Mouse (Mus musculus) stomach, postnatal 0 days (tissue): ENCODE data around the gene Trim26. TPM values are rescaled to one million over a fixed set of nuclear protein-coding genes. Genes with fewer than 3 reads are reported as not detected.
A peak's percentile ranks its signal among the peaks of the same experiment; 100 is the strongest.
"Not testable (repeated sequence)": the region's sequence is repeated elsewhere in the genome, so short reads cannot be mapped to it uniquely, and the experiment has no call there.

Source experiments
- ATAC-seq: fragments of 200-750 bp; cut with Nextera tagmentation; 2 replicates; pipeline ENCODE4 v1.8.0; 2017; ENCODE audit not compliant: low FRiP score, low TSS enrichment
- DNase-seq: peaks from one replicate; pipeline ENCODE4 v3.0.0-alpha.2; 2016; ENCODE audit warnings: low spot score
- H3K27ac ChIP-seq: fragments of 300-500 bp; sonication (generic); replicated peaks from 2 replicates; pipeline ENCODE4 v1.5.1; 2014; ENCODE audit warnings: mild to moderate bottlenecking, control low read depth
- H3K27me3 ChIP-seq: fragments of 300-500 bp; sonication (generic); 2 replicates; pipeline ENCODE4 v1.6.1; 2014; ENCODE audit warnings: low read length; ENCODE audit not compliant: control insufficient read depth, insufficient read depth
- H3K36me3 ChIP-seq: fragments of 300-500 bp; sonication (generic); 2 replicates; pipeline ENCODE4 v1.6.1; 2014; ENCODE audit warnings: low read length, mixed read lengths; ENCODE audit not compliant: control insufficient read depth, insufficient read depth
- H3K4me1 ChIP-seq: fragments of 300-500 bp; sonication (generic); replicated peaks from 2 replicates; pipeline ENCODE4 v1.6.1; 2014; ENCODE audit warnings: antibody characterized with exemption; ENCODE audit not compliant: control insufficient read depth, insufficient read depth
- H3K4me2 ChIP-seq: fragments of 300-500 bp; sonication (generic); replicated peaks from 2 replicates; pipeline ENCODE4 v1.6.1; 2014; ENCODE audit warnings: low read depth, mild to moderate bottlenecking, control low read depth, moderate library complexity
- H3K4me3 ChIP-seq: fragments of 300-500 bp; sonication (generic); 2 replicates; pipeline ENCODE4 v1.5.1; 2014; ENCODE audit warnings: low read depth, low read length, control low read depth
- H3K9ac ChIP-seq: fragments of 300-500 bp; sonication (generic); 2 replicates; pipeline ENCODE4 v1.6.1; 2014; ENCODE audit warnings: mild to moderate bottlenecking, low read length, control low read depth, mixed read lengths
- H3K9me3 ChIP-seq: fragments of 300-500 bp; sonication (generic); 2 replicates; pipeline ENCODE4 v1.6.1; 2016; ENCODE audit warnings: low read length; ENCODE audit not compliant: control insufficient read depth
- CTCF ChIP-seq: IDR thresholded peaks from 2 replicates; pipeline ENCODE4 v1.5.1; 2016; ENCODE audit warnings: antibody characterized with exemption, low read depth, mild to moderate bottlenecking, moderate library complexity
- EP300 ChIP-seq: optimal IDR thresholded peaks from 2 replicates; pipeline ENCODE3; 2016; ENCODE audit warnings: antibody characterized with exemption
- WGBS: fragments of 180-500 bp; shearing (Covaris S2); extraction: QIAGEN DNeasy Blood & Tissue Kit; methylation state at CpG from one replicate; pipeline ENCODE4 v1.1.7; 2014; 5-methylcytosine and 5-hydroxymethylcytosine counted together
- polyA plus RNA-seq: library from polyadenylated mRNA; unstranded; fragments of >200 nt; fragmentation: Nextera tagmentation; extraction: Ambion mirVana; gene quantifications from 2 replicates; pipeline ENCODE4 v1.2.1, GENCODE M21; 2015

Gene Trim26
- polyA plus RNA-seq, 1 experiment from 2014 or later: 22.9 TPM

DNA sequence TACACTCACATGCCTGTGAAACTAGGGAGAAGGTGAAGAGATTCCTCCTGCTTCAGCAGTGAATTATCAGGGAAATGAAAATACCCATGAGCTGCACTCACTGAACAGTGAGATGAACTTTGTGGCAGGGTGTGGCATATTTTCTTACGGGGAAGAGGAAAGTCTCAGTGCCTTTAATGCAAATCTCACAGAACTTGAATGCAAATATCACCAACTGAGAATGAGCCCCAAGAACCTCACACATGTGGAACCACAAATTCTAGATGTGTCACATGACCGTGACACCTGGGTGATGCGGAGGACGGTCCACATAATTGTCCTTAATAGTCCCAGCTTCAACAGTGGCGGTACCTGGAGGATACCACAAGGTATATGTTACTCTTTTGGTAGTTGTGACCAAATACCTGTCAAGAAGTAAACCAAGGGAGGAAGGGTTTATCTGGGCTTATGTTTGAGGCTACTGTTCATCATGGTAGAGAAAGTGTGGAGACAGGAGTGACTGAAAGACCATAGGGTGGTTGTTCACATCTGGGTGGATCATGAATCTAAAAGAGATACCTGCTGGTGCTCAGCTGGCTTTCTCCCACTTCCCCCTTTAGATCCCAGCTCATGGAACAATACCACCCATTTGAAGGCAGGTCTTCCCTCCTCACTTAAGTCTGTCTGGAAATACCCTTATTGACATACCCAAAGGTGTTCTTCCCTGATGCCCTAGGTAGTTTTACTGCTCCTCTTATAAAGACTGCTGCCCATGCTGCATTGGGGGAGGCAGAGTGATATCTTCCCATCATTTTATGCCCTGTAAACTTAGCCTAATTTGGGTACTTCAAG is 53.4 kb downstream of the Trim26 start, which contains the start of gene Trim40:
Gene Trim40 (minus strand): TSS at position 51 of the 831 bp plus-strand sequence.
- no peaks in the 10 kb centered on the region for H3K4me1 ChIP-seq
- no peaks in the 10 kb centered on the region for H3K9me3 ChIP-seq
- H3K4me3 ChIP-seq: no peak within 1 kb of the TSS
- TF ChIP-seq EP300 (no peak), CTCF (no peak)
- H3K4me2 ChIP-seq: no peak within 1 kb of the TSS
- WGBS: 79% methylated on average over 5 of the region's 5 CpGs
- no peaks in the 10 kb centered on the region for H3K36me3 ChIP-seq
- no peak for DNase-seq
- no peaks in the 10 kb centered on the region for H3K27me3 ChIP-seq
- no peak within 1 kb of the TSS for H3K27ac ChIP-seq
- no peak for ATAC-seq
- H3K9ac ChIP-seq: no peak within 1 kb of the TSS

DNA sequence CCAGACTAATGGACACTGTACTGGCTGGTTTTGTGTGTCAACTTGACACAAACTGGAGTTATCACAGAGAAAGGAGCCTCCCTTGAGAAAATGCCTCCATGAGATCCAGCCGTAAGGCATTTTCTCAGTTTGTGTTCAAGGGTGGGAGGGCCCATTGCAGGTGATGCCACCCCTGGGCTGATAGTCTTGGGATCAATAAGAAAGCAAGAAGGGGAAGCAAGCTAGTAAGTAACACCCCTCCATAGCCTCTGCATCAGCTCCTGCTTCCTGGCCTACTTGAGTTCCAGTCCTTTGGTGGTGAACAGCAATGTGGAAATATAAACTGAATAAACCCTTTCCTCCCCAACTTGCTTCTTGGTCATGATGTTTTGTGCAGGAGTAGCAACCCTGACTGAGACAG is 54.6 kb downstream of the Trim26 start:
- not testable (repeated sequence) for H3K27ac ChIP-seq, DNase-seq, ATAC-seq, H3K9me3 ChIP-seq, H3K36me3 ChIP-seq, H3K9ac ChIP-seq, H3K4me3 ChIP-seq, H3K27me3 ChIP-seq, H3K4me1 ChIP-seq, H3K4me2 ChIP-seq
- WGBS: 84% methylated on average over 1 of the region's 1 CpGs

DNA sequence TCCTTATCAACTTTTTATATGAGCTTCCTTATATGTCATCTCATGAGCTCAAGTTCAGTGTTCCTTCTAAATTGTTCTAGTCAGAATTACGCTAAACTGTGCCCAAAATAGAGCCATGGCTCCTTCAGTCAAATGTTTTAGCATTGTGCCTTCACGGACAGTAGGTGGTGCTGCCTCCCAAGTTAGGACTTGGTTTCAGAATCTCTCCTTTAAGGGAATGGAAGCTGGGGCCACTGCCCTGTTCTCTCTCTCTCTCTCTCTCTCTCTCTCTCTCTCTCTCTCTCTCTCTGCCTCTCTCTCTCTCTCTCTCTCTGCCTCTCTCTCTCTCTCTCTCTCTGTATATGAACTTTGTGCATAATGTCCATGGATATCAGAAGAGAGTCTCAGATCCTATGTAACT is 55.4 kb downstream of the Trim26 start:
- TF ChIP-seq EP300 (no peak), CTCF (peak; percentile 88)
- Histone ChIP-seq H3K4me3 (no peak overlapping the region), H3K36me3 (no peaks in the 10 kb centered on the region), H3K4me2 (no peak overlapping the region), H3K27me3 (no peaks in the 10 kb centered on the region), H3K9me3 (no peaks in the 10 kb centered on the region), H3K4me1 (no peaks in the 10 kb centered on the region), H3K9ac (no peak overlapping the region), H3K27ac (no peak overlapping the region)
- peak; percentile 58 for DNase-seq
- no peak; the same call in 1 of the 2 replicates for ATAC-seq
- WGBS: 3% methylated on average over 2 of the region's 2 CpGs

DNA sequence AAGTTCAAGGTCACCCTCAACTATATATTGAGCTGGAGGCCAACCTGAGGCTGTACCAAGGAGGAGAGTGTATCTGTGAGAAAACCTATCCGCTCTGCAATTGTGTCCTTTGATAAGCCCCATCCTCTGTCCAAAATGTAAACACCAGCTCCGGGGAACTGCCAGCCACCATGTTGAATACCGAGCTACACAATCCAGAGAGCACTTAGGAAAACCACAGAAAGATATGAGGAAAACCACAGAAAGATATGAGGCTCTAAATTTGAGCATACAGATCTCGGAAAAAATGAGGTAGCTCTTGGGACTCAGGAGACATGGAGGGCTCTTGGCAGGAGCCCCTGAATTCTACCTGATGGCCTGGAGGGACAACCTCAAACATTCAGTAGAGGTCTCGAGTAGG is 56.5 kb downstream of the Trim26 start:
- WGBS: 49% methylated on average over 5 of the region's 5 CpGs
- Histone ChIP-seq H3K4me3 (no peak overlapping the region), H3K27ac (no peak overlapping the region), H3K4me1 (no peaks in the 10 kb centered on the region), H3K9ac (no peak overlapping the region), H3K36me3 (no peaks in the 10 kb centered on the region), H3K9me3 (no peaks in the 10 kb centered on the region), H3K27me3 (no peaks in the 10 kb centered on the region), H3K4me2 (no peak overlapping the region)
- no peak for DNase-seq
- TF ChIP-seq EP300 (no peak), CTCF (no peak)
- ATAC-seq: no peak

DNA sequence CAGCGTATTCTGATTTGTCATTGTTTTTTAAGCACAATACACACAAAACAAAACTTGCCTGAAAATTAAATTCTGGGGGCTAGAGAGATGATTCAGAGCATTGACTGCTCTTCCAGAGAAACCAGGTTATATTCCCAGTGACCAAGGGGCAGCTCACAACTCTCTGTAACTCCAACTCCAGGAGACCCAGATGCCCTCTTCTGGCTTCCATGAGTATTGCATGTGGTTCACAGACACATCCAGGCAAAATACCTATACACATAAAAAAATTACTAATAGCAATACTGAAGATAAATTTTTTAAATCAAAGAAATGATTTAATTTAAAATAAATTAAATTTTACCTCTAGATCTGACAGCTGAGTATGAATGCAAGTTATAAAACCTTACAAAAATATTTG is 59.6 kb downstream of the Trim26 start:
- no peak for TF ChIP-seq EP300
- TF ChIP-seq CTCF: peak; percentile 74
- DNase-seq (peak; percentile 51), ATAC-seq (no peak)
- H3K4me1 ChIP-seq: no peaks in the 10 kb centered on the region
- WGBS: 77% methylated on average over 1 of the region's 1 CpGs
- no peaks in the 10 kb centered on the region for H3K27me3 ChIP-seq
- H3K27ac ChIP-seq: no peak overlapping the region
- no peak overlapping the region for H3K4me3 ChIP-seq
- no peaks in the 10 kb centered on the region for H3K36me3 ChIP-seq
- H3K9ac ChIP-seq: no peak overlapping the region
- no peaks in the 10 kb centered on the region for H3K9me3 ChIP-seq
- no peak overlapping the region for H3K4me2 ChIP-seq

DNA sequence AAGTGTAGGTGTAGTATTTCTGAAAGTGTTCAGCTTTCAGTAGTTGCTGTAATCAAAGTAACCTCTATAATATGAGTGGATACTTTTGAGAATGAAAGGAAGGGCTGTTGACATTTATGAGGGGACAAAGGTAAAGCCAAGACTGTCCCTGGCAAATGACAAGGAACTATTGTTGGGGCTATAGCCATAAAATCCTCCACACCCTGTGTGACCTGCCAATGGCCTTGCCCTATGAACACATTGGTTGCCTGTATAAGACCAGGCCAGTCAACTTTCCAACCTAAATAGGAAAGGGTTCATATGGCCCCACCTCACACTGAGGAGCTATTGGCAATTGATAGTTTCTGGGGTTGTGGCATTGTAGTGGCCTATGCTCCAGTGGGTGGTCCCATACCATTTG is 60.1 kb downstream of the Trim26 start:
- H3K9ac ChIP-seq: no peak overlapping the region
- H3K4me3 ChIP-seq: no peak overlapping the region
- no peak overlapping the region for H3K4me2 ChIP-seq
- no peaks in the 10 kb centered on the region for H3K4me1 ChIP-seq
- TF ChIP-seq EP300 (no peak), CTCF (no peak)
- H3K27ac ChIP-seq: no peak overlapping the region
- H3K27me3 ChIP-seq: no peaks in the 10 kb centered on the region
- no peaks in the 10 kb centered on the region for H3K36me3 ChIP-seq
- ATAC-seq (no peak), DNase-seq (no peak)
- H3K9me3 ChIP-seq: no peaks in the 10 kb centered on the region
